Mouse (Mus musculus) monocyte, adult 2 months (primary cell): ENCODE measurements around the gene Apod.
A peak's percentile ranks its signal among the peaks of the same experiment; 100 is the strongest.
"Not testable (repeated sequence)": the region's sequence is repeated elsewhere in the genome, so short reads cannot be mapped to it uniquely, and the experiment has no call there.

Experiments
- DNase-seq, 2 experiments: peaks; one replicate each; pipeline ENCODE4 v3.0.0; 2022; ENCODE audit warnings: low spot score in 2 of 2, low read depth in 1 of 2

The Apod gene

GRCm38 (mm10) chr16:31314497-31315233 lies at the start of gene Apod:
Gene Apod, minus strand, starts transcription at chr16:31314808.
- DNase-seq, result no peak

- no peak for DNase-seq
These were observed 49.3 kb upstream of the Apod start for GRCm38 (mm10) chr16:31363685-31364436.

GRCm38 (mm10) chr16:31359542-31359941 lies 44.9 kb upstream of the Apod start:
- no peak for DNase-seq

DNA sequence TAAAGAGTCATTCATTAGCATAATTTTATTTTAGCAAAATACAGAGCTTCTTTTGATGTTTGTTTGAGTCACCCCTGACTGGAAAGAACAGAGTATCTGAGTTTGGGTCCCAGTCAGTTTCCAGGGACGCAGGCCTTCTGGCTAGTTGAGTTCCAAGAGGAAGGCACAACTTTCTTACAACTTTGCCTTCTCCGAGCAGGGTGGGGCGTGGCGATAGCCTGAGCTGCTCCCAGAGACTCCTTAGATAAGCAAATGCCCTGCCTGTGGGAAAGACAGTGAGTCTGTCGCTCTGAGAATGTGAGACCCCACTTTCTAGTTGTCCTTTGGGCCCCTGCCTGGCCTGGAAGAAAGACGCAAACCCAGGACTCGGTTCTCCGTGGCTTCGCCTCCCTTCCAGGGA lies 44.4 kb upstream of the Apod start:
- DNase-seq, result no peak

- DNase-seq, result no peak
These were observed 44.0 kb upstream of the Apod start for GRCm38 (mm10) chr16:31358576-31358975.

- DNase-seq, result no peak
These were observed 41.3 kb upstream of the Apod start for GRCm38 (mm10) chr16:31355882-31356281.

DNA sequence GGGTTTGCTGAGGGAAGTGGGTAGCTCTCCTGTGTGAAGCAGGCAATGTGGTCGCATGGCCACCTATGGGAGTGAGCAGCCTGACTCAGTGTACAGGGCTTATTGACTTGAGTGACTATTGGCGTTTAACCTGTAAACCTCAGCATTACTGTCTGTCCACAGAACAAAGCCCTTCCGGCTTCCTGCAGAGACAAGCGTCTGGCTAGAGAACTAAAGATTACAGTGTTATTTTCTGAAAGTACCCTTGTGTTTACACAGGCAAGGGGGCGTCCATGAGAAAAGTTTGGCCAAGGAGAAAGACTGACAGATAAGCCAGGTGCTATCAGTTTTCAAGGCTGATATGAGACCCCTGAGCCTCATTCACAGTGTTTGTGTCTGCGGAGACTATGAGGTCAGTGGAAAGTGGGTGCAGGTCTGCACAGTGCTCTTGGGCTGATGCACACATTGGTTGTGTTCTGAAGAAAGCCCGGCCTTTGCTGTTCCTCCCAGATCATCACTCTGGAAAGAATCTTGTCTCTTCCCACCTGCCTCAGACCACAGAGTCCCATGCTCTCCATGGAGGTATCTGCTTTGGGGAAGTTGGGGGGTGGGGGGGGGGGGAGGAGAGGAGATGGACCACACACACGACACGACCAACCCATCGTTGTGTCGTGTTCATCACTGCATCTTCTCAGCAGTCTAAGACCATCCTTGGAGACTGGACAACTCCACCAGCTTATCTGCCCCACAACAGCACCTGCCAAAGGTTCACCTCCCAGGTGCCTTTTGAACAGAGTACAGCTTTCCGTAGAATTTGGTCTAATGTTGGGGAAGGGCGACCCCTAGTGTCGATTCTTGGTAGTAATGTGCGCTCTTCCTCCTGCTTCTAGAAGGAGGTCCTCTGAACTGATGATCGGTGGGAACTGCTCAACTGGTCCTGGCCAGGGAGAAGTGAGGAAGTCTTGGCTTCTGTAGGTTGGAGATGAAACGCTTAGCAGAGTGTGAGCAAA lies 40.0 kb upstream of the Apod start:
- peak in 1 of 2 experiments; percentile 39 for DNase-seq

DNA sequence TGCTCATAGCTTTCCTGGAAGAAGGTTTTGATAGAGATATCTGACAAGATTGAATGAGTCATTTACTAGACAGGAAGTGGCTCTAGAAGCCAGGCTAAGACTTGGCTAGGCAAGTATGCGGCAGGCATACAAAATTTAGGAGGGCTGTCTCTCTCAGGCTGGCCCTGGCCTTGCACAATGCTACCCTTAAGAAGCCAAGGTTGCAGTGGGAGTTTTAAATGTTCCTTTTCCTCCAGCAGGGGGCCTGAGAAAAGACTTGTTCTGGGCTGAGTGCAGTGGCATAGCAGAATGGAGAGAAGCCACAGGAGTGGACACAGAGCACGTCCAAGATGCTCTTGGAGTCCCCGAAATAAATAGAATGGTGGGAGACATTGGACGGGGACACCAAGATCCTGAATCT lies 38.4 kb upstream of the Apod start:
- no peak for DNase-seq

DNA sequence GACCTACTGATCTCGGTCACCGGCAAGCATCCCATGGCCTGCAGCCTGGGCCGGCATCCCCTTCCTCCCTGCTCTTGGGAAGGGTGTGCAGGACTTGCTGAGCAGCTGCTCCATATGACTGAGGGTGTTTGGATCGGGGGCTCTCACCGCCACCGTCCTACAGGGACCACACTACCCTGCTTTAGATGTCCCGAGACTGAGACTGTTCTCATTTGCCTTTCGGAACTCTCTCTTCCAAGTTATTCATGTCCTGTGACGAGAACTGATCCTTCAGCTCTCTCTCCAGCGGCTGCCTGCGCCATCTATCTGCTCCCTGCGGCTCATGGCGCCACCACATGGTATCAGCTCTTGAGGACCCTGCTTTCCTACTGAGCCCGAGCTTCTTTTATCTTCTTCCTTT lies 33.0 kb upstream of the Apod start:
- DNase-seq, result no peak

GRCm38 (mm10) chr16:31342966-31343365 lies 28.4 kb upstream of the Apod start:
- no peak for DNase-seq

DNA sequence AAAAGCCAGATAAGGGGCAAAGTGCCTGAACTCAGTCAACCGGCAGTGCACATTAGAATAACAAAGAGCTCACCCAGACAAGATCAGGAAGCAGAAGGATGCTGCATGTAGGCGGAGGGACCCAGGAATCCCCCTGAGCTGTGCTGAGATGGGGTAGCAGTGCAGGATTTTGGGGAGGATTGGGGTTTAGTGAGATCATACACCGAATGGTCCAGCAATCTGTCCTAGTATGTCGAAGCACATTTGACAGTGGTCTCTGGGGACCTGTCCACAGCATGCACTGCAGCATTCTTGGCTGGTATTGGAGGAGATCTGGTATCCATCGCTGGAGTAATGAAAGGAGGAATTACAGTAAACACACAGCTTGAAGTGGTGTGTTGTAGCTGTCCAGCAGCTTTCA lies 27.9 kb upstream of the Apod start:
- DNase-seq, result no peak

- no peak for DNase-seq
These were observed 24.7 kb upstream of the Apod start for GRCm38 (mm10) chr16:31339332-31339731.

DNA sequence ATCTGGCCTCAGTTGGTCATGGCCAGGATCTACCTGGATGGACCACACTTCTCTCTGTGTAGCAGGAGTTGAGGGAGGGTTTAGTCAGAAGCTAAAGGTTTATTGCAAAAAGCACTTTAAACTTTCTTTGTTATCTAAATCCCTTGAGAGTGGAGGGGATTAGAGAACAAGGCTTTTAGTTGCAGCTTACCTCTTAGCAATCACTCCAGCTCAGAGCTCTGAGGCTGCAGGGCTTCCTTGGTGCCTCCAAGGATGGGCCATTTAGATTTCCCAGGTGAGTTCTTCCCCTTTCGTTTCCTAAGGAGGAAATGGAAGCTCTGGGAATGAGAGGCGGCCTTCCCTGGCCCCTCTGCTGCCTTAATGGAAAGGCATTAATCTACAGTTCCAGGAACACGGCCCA lies 23.3 kb upstream of the Apod start:
- no peak for DNase-seq

DNA sequence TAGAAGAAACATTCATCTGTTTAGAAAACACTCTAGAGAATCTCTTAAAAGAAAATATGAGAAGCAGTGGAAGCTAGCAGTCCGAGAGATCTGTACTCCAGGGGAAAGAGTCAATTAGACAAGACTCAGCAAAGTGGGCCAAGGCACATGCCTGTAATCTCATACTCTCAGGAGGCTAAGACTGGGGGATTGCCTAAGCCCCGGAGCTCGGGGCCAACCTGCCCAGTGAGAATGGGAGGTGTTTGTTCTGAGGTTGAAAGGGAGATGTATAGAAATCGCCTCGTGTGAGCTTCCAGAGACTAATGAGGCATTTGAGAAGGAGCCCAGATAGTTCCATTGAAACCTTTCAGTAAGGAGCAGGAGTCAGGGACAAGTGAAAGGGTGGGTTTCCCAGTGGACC lies 20.2 kb upstream of the Apod start:
- no peak for DNase-seq

DNA sequence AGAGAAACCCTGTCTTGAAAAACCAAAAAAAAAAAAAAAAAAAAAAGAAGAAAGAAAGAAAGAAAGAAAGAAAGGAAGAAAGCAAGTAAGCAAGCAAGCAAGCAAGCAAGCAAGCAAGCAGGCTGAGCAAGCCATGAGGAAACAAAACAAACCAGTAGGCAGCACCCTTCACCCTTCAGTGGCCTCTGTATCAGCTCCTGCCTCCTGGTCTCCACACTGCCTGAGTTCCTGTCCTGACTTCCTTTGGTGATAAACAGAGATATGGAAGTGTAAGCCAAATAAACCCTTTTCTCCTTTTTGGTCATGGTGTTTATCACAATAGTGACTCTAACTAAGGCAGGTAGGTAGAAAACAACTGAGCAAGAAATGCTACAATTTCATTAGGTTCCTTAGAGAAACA lies 18.0 kb upstream of the Apod start:
- DNase-seq, result no peak

GRCm38 (mm10) chr16:31330970-31331369 lies 16.4 kb upstream of the Apod start:
- not testable (repeated sequence) for DNase-seq

GRCm38 (mm10) chr16:31329668-31330067 lies 15.1 kb upstream of the Apod start:
- no peak for DNase-seq

GRCm38 (mm10) chr16:31327891-31328290 lies 13.3 kb upstream of the Apod start:
- no peak for DNase-seq

DNA sequence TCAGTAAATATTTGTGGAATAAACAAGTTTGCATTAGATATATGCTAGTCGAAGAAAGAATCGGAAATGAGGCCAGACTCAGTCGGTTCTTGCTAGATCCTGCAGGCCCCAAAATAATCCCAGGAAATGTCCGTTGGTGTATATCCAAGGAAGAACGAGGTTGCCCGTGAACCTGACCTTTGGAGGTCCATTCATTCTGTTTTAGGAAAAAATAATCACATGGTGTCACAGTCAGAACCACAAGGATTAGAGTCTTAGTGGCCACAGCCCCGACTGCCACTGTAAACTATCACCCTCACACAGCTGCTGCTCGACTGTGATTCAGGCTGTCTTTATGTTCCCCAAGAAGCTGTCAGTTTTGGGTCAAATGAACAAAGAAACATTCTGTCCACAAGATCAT lies 12.8 kb upstream of the Apod start:
- no peak for DNase-seq

- DNase-seq, result no peak
These were observed 12.1 kb upstream of the Apod start for GRCm38 (mm10) chr16:31326679-31327078.

DNA sequence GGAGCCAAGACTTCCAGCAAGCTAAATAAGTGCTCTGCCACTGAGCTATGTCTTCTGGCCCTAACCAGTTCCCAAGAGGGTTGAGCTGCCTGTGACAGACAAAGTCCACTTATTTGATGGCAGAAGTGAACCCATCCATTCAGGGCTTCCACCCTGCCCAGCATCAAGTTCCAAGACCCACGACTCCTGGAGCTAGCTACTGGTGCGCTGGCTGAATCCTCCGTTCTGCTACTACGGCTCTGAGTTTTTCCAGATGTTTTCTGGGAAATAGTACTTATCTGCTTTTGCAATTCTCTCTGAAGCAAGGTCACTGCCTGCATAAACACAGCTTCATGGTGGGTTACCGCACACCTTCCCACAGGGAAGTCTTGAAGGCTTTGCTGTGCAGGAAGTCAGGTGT lies 11.4 kb upstream of the Apod start:
- DNase-seq, result no peak

- DNase-seq, result no peak
These were observed 10.5 kb upstream of the Apod start for GRCm38 (mm10) chr16:31325120-31325519.
